Mouse (Mus musculus) liver, embryonic 14.5 days (tissue): ENCODE results near the gene Kdm3a. TPM values are rescaled to one million over a fixed set of nuclear protein-coding genes. Genes with fewer than 3 reads are reported as not detected.

ENCODE experiments used
- ATAC-seq: fragments of 200-750 bp; cut with Nextera tagmentation; 2 replicates; pipeline ENCODE4 v1.8.0; 2017; ENCODE audit warnings: moderate number of reproducible peaks, mild to moderate bottlenecking, moderate library complexity; ENCODE audit not compliant: insufficient read depth
- DNase-seq, 3 experiments: peaks; one replicate each; pipeline ENCODE4 v3.0.0-alpha.2; 2012 to 2013; ENCODE audit warnings: low read depth in 3 of 3, low spot score in 3 of 3
- H3K27ac ChIP-seq: fragments of 300-500 bp; sonication (generic); 2 replicates; pipeline ENCODE4 v1.5.1; 2014; ENCODE audit warnings: moderate library complexity, mild to moderate bottlenecking, control low read depth, inconsistent platforms
- H3K27me3 ChIP-seq: fragments of 300-500 bp; sonication (generic); 2 replicates; pipeline ENCODE4 v1.6.1; 2014; ENCODE audit warnings: mild to moderate bottlenecking, low read length, moderate library complexity; ENCODE audit not compliant: control insufficient read depth, insufficient read depth
- H3K36me3 ChIP-seq: fragments of 300-500 bp; sonication (generic); replicated peaks from 2 replicates; pipeline ENCODE4 v1.6.1; 2014; ENCODE audit warnings: low read depth; ENCODE audit not compliant: control insufficient read depth, insufficient read depth
- H3K4me1 ChIP-seq, 2 experiments: fragments of 200-500 bp in 1 of 2; fragments of 300-500 bp in 1 of 2; sonication (generic) in 1 of 2; replicated peaks; 2 replicates each; pipeline ENCODE4 v1.6.1; 2012 to 2014; ENCODE audit warnings: antibody characterized with exemption in 1 of 2, inconsistent platforms in 1 of 2, low read length in 1 of 2; ENCODE audit not compliant: control insufficient read depth in 2 of 2, insufficient read depth in 2 of 2
- H3K4me2 ChIP-seq: fragments of 300-500 bp; sonication (generic); 2 replicates; pipeline ENCODE4 v1.6.1; 2014; ENCODE audit warnings: low read depth, mild to moderate bottlenecking, control low read depth, moderate library complexity
- H3K4me3 ChIP-seq, 2 experiments: fragments of 200-500 bp in 1 of 2; fragments of 300-500 bp in 1 of 2; sonication (generic) in 1 of 2; 2 replicates each; pipeline ENCODE4 v1.5.1; 2012 to 2014; ENCODE audit warnings: low read depth in 2 of 2, low read length in 2 of 2, mild to moderate bottlenecking in 2 of 2, control low read depth in 1 of 2, inconsistent platforms in 1 of 2, moderate library complexity in 1 of 2; ENCODE audit not compliant: insufficient read depth in 1 of 2
- H3K9ac ChIP-seq: fragments of 300-500 bp; sonication (generic); replicated peaks from 2 replicates; pipeline ENCODE4 v1.6.1; 2014; ENCODE audit warnings: mild to moderate bottlenecking, control low read depth, moderate library complexity
- H3K9me3 ChIP-seq: fragments of 300-500 bp; sonication (generic); 2 replicates; pipeline ENCODE4 v1.6.1; 2016; ENCODE audit warnings: low read length, mixed read lengths; ENCODE audit not compliant: control insufficient read depth
- CTCF ChIP-seq: IDR thresholded peaks from 2 replicates; pipeline ENCODE4 v1.5.1; 2016; ENCODE audit warnings: antibody characterized with exemption, low read depth, control low read depth
- EP300 ChIP-seq: IDR thresholded peaks from 2 replicates; pipeline ENCODE4 v1.6.1; 2016; ENCODE audit warnings: antibody characterized with exemption, low read depth
- WGBS: fragments of 180-500 bp; shearing (Covaris S2); extraction: QIAGEN DNeasy Blood & Tissue Kit; methylation state at CpG from one replicate; pipeline ENCODE4 v1.1.7; 2014; ENCODE audit not compliant: insufficient replicate concordance; 5-methylcytosine and 5-hydroxymethylcytosine counted together
- polyA plus RNA-seq, 2 experiments: library from polyadenylated mRNA; depleted of rRNA in 1 of 2; stranded (reverse) in 1 of 2; unstranded in 1 of 2; fragments of >200 nt; fragmentation: Nextera tagmentation in 1 of 2; extraction: Ambion mirVana in 1 of 2; gene quantifications; 2 replicates each; pipeline versions ENCODE4 v1.2.1 to v1.2.3; 2012 to 2014

The Kdm3a gene
- polyA plus RNA-seq, 2 experiments = 8.6 to 11.8 TPM

GRCm38 (mm10) chr6:71655835-71656234 is 23.0 kb upstream of the Kdm3a start:
- ATAC-seq (no peak), DNase-seq (no peak)
- Histone ChIP-seq H3K4me3 (no peak overlapping the region), H3K4me2 (no peak overlapping the region), H3K36me3 (no peaks in the 10 kb centered on the region), H3K27me3 (no peaks in the 10 kb centered on the region), H3K9me3 (no peaks in the 10 kb centered on the region), H3K27ac (no peak overlapping the region), H3K9ac (no peak overlapping the region), H3K4me1 (peaks cover 24% of the 10 kb centered on the region in 2 experiments)
- TF ChIP-seq CTCF (no peak), EP300 (no peak)
- WGBS = 52% methylated on average over 3 of the region's 3 CpGs

- DNase-seq (no peak), ATAC-seq (no peak)
- Histone ChIP-seq H3K4me1 (peaks cover 2 to 5% of the 10 kb centered on the region in 2 experiments; a peak in 1 of 4 replicates), H3K9ac (no peak overlapping the region), H3K4me3 (no peak overlapping the region), H3K27me3 (no peaks in the 10 kb centered on the region), H3K36me3 (no peaks in the 10 kb centered on the region), H3K4me2 (no peak overlapping the region), H3K27ac (no peak overlapping the region), H3K9me3 (no peaks in the 10 kb centered on the region)
- no peak for TF ChIP-seq CTCF
- TF ChIP-seq EP300 = no peak
- WGBS = 52% methylated on average over 2 of the region's 2 CpGs
Observed at GRCm38 (mm10) chr6:71651868-71652267, 19.1 kb upstream of the Kdm3a start.

GRCm38 (mm10) chr6:71632486-71632828 is 333 bp downstream of the Kdm3a start:
- under 1% methylated on average over 40 of the region's 41 CpGs for WGBS
- H3K27ac ChIP-seq = peak overlapping the region; percentile 85
- no peak; the same call in 1 of the 2 replicates for ATAC-seq

GRCm38 (mm10) chr6:71631706-71632461 is 906 bp downstream of the Kdm3a start:
- peak; percentile 11 to 17 (median 14) for DNase-seq
- peak overlapping the region; percentile 94 for H3K4me2 ChIP-seq
- H3K27me3 ChIP-seq = peaks cover 3% of the 10 kb centered on the region; the same call in 1 of the 2 replicates
- peak overlapping the region; percentile 88 to 90 for H3K4me3 ChIP-seq
- H3K9ac ChIP-seq = peak overlapping the region; percentile 96
- H3K36me3 ChIP-seq = peaks cover 13% of the 10 kb centered on the region
- H3K27ac ChIP-seq = peak overlapping the region; percentile 85
- no peaks in the 10 kb centered on the region for H3K9me3 ChIP-seq
- TF ChIP-seq EP300 (no peak), CTCF (no peak)
- 3% methylated on average over 42 of the region's 42 CpGs for WGBS
- ATAC-seq = 0 out of 2 replicates have a peak, but pooled peaks have one; percentile 0
- peaks cover 12 to 13% of the 10 kb centered on the region in 2 experiments for H3K4me1 ChIP-seq

More at GRCm38 (mm10) chr6:71632486-71632828, 333 bp downstream of the Kdm3a start:
- H3K9ac ChIP-seq = peak overlapping the region; percentile 96
- H3K27me3 ChIP-seq = peaks cover 4% of the 10 kb centered on the region; the same call in 1 of the 2 replicates
- peak overlapping the region; percentile 94 for H3K4me2 ChIP-seq
- no peak for DNase-seq
- no peak for TF ChIP-seq CTCF
- no peak for TF ChIP-seq EP300
- no peaks in the 10 kb centered on the region for H3K9me3 ChIP-seq
- H3K4me1 ChIP-seq = peaks cover 12 to 13% of the 10 kb centered on the region in 2 experiments
- H3K36me3 ChIP-seq = peaks cover 9% of the 10 kb centered on the region
- H3K4me3 ChIP-seq = peak overlapping the region; percentile 88 to 90

- 12% methylated on average over 2 of the region's 2 CpGs for WGBS
- no peak for ATAC-seq
- peak overlapping the region; percentile 88 to 90; a peak in 3 of 4 replicates for H3K4me3 ChIP-seq
- peaks cover 16% of the 10 kb centered on the region for H3K36me3 ChIP-seq
- H3K4me1 ChIP-seq = peaks cover 12 to 13% of the 10 kb centered on the region in 2 experiments
- H3K27ac ChIP-seq = no peak overlapping the region
- H3K9ac ChIP-seq = peak overlapping the region; percentile 96
- no peak for TF ChIP-seq EP300
- no peak for TF ChIP-seq CTCF
- no peaks in the 10 kb centered on the region for H3K27me3 ChIP-seq
- DNase-seq = no peak
- H3K9me3 ChIP-seq = no peaks in the 10 kb centered on the region
- peak overlapping the region; percentile 94 for H3K4me2 ChIP-seq
Observed at GRCm38 (mm10) chr6:71631196-71631595, 1.6 kb downstream of the Kdm3a start.
